Comparison of ENCODE assay signal across 24 mouse cellular contexts in the genomic region with DNA sequence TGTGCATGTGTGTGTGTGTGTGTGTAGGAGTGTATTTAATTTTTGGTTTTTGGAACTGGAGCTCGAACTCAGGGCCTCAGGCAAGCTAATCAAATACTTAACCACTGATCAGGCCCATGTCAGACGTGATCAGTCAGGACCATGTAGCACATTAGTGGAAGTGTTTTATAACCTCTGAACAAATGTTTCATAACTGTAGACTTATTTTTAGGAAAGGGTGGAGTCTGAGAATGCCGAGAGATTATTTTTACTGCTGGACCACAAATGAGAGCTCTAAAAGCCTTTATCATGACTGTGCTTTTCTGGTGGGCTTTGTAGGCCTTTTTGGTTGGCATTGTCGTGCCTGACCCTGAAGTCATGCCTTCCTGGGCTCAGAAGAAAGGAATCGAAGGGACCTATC. TPM values are rescaled to one million over a fixed set of nuclear protein-coding genes. Genes with fewer than 3 reads are reported as not detected.
A peak's percentile ranks its signal among the peaks of the same experiment; 100 is the strongest.
DNase-seq lines count a peak whose midpoint lies in the region; ATAC-seq and TF ChIP-seq lines count a peak whose summit lies in the region.
"Had no signal": no experiment of that assay in that cellular context is flagged by ENCODE, and none has a peak within 500 bp of the region (broad histone marks: within the 10 kb centered on the region; RNA-seq: fewer than 3 reads in every experiment).

No protein-coding gene starts in this region.

- peak overlapping the region; percentile 97 for H3K27ac ChIP-seq in gastrocnemius, adult 2 months
- H3K27ac ChIP-seq in layer of hippocampus, adult 2 months: peak overlapping the region; percentile 84; the same call in 1 of the 2 replicates
- no peak overlapping the region for H3K27ac ChIP-seq in neural tube, embryonic 11.5 days (ENCODE audit: low read depth, low read length)
- H3K27ac ChIP-seq: embryonic facial prominence, embryonic 15.5 days; hindbrain, embryonic 14.5 days; intestine, embryonic 15.5 days had no signal

- WGBS in neural tube, embryonic 11.5 days: 68% methylated on average over 5 of the region's 5 CpGs

- H3K4me2 ChIP-seq in neural tube, embryonic 11.5 days (ENCODE audit: low read depth): no peak overlapping the region
- H3K4me2 ChIP-seq: embryonic facial prominence, embryonic 15.5 days; intestine, embryonic 15.5 days had no signal

- DNase-seq in gastrocnemius, adult 2 months: peak; percentile 33
- no peak for DNase-seq in gastrocnemius, postnatal 36 days
- DNase-seq in layer of hippocampus, adult 2 months (ENCODE audit: low spot score in 2 of 2): no peak
- no peak for DNase-seq in layer of hippocampus, adult 18-20 months (ENCODE audit: low spot score in 2 of 2)
- peak; percentile 3 for DNase-seq in neural tube, embryonic 11.5 days (ENCODE audit: low spot score)
- no peak for DNase-seq in neural tube, embryonic 10.5 days (ENCODE audit: extremely low spot score, low spot score)
- DNase-seq in yolk sac, embryonic 10.5 days (ENCODE audit: low spot score): no peak
- DNase-seq: adrenal gland, adult 2 months; adrenal gland, postnatal 25 days; cerebellum, adult 2 months; cerebellum, postnatal 10 days; heart, postnatal 10 days had no signal

- H3K9ac ChIP-seq in neural tube, embryonic 11.5 days (ENCODE audit: low read length): no peak overlapping the region
- H3K9ac ChIP-seq: embryonic facial prominence, embryonic 15.5 days; intestine, embryonic 15.5 days had no signal

- ATAC-seq in neural tube, embryonic 11.5 days (ENCODE audit: insufficient read depth, low FRiP score, low TSS enrichment): no peak
- ATAC-seq: forebrain, embryonic 14.5 days; intestine, embryonic 15.5 days had no signal

- no peaks in the 10 kb centered on the region for H3K9me3 ChIP-seq in neural tube, embryonic 11.5 days (ENCODE audit: control insufficient read depth, low read length)
- H3K9me3 ChIP-seq: embryonic facial prominence, embryonic 15.5 days; forebrain, embryonic 10.5 days; hindbrain, embryonic 10.5 days; intestine, embryonic 15.5 days had no signal

- no peaks in the 10 kb centered on the region for H3K27me3 ChIP-seq in neural tube, embryonic 11.5 days (ENCODE audit: control insufficient read depth, insufficient read depth, low read length)
- H3K27me3 ChIP-seq: CH12.LX; embryonic facial prominence, embryonic 15.5 days; intestine, embryonic 15.5 days had no signal

- H3K4me3 ChIP-seq in gastrocnemius, adult 2 months: peak overlapping the region; percentile 73
- no peak overlapping the region for H3K4me3 ChIP-seq in layer of hippocampus, adult 2 months
- H3K4me3 ChIP-seq in neural tube, embryonic 11.5 days (ENCODE audit: low read depth, low read length): no peak overlapping the region
- H3K4me3 ChIP-seq: embryonic facial prominence, embryonic 15.5 days; erythroblast, embryonic 14.5 days; forebrain, embryonic 10.5 days; hindbrain, embryonic 10.5 days; intestine, embryonic 15.5 days had no signal

- intact Hi-C loops in gastrocnemius, adult 2 months (cut with DNase I): loop anchor here (1.0 to 2.0 kb wide), 2 partner anchors 15 to 39 kb away; no protein-coding TSS in a partner anchor
- intact Hi-C loops in gastrocnemius, postnatal 36 days (cut with DNase I): loop anchor here (2.0 to 10.0 kb wide), 2 partner anchors 15 to 183 kb away; no protein-coding TSS in a partner anchor

- peaks cover 8% of the 10 kb centered on the region for H3K4me1 ChIP-seq in neural tube, embryonic 11.5 days (ENCODE audit: control insufficient read depth, insufficient read depth, low read length)
- H3K4me1 ChIP-seq: embryonic facial prominence, embryonic 15.5 days; intestine, embryonic 15.5 days had no signal

- H3K36me3 ChIP-seq in neural tube, embryonic 11.5 days (ENCODE audit: control insufficient read depth, insufficient read depth, low read length): no peaks in the 10 kb centered on the region
- H3K36me3 ChIP-seq: embryonic facial prominence, embryonic 15.5 days; hindbrain, embryonic 10.5 days; intestine, embryonic 15.5 days had no signal

- TF ChIP-seq CTCF in gastrocnemius, adult 2 months (IDR thresholded peaks at IDR 0.05): no peak
- no peak for TF ChIP-seq CTCF in layer of hippocampus, adult 2 months (conservative IDR thresholded peaks at IDR 0.05)

RNA-seq across cellular contexts. Expression of a gene that starts 18.7 kb away (rescaled TPM):
- not detected for total RNA-seq in gastrocnemius, adult 2 months (2021)
- not detected for total RNA-seq in gastrocnemius, postnatal 36 days (2021)
- total RNA-seq in layer of hippocampus, adult 2 months (2021): not detected
- total RNA-seq in layer of hippocampus, adult 18-20 months (2021): not detected
- polyA plus RNA-seq in neural tube, embryonic 11.5 days (2014; fragmentation: Nextera tagmentation; extraction: Ambion mirVana): not detected in 2 replicates
- total RNA-seq: adrenal gland, adult 2 months; adrenal gland, postnatal 25 days; CH12.LX; gastrocnemius, postnatal 4 days; heart, adult 8-10 months; heart, postnatal 10 days had no signal
- polyA plus RNA-seq: adrenal gland, adult 2 months; cerebellum, adult 2 months; embryonic facial prominence, embryonic 11.5 days; embryonic facial prominence, embryonic 15.5 days; erythroblast, embryonic 14.5 days; forebrain, embryonic 10.5 days; forebrain, embryonic 14.5 days; heart, embryonic 14.5 days; hindbrain, embryonic 10.5 days; hindbrain, embryonic 14.5 days; intestine, embryonic 15.5 days had no signal

RNA-seq across cellular contexts. Expression of a gene that starts 48.1 kb away (rescaled TPM):
- total RNA-seq in gastrocnemius, adult 2 months (2021): 10 to 100 TPM; 21.9 to 23.1 TPM
- total RNA-seq in gastrocnemius, postnatal 36 days (2021): 10 to 100 TPM; 20.7 to 21.7 TPM
- total RNA-seq in layer of hippocampus, adult 2 months (2021): 100 to 1,000 TPM; 188 to 202 TPM
- 100 to 1,000 TPM; 171 to 189 TPM for total RNA-seq in layer of hippocampus, adult 18-20 months (2021)
- 16.6 and 17.7 TPM in 2 replicates for polyA plus RNA-seq in neural tube, embryonic 11.5 days (2014; fragmentation: Nextera tagmentation; extraction: Ambion mirVana)

Comparison
In these comparisons a context has a peak if more than half of its experiments do, and no peak if none do; other contexts are left out.
1. DNase-seq: peak in gastrocnemius, adult 2 months (single experiment) and neural tube, embryonic 11.5 days (single experiment); none in gastrocnemius, postnatal 36 days (0 of 2), layer of hippocampus, adult 2 months (0 of 2), layer of hippocampus, adult 18-20 months (0 of 2), neural tube, embryonic 10.5 days (single experiment) and yolk sac, embryonic 10.5 days (single experiment).
2. RNA of a gene that starts 48.1 kb away (total RNA-seq): 188 to 202 TPM in layer of hippocampus, adult 2 months and 171 to 189 TPM in layer of hippocampus, adult 18-20 months; 21.9 to 23.1 TPM in gastrocnemius, adult 2 months and 20.7 to 21.7 TPM in gastrocnemius, postnatal 36 days; every median in the first group is over 4 times any median in the second.